Mouse (Mus musculus): Measurements from ENCODE around the gene Olfr701.

Gene Olfr701

DNA sequence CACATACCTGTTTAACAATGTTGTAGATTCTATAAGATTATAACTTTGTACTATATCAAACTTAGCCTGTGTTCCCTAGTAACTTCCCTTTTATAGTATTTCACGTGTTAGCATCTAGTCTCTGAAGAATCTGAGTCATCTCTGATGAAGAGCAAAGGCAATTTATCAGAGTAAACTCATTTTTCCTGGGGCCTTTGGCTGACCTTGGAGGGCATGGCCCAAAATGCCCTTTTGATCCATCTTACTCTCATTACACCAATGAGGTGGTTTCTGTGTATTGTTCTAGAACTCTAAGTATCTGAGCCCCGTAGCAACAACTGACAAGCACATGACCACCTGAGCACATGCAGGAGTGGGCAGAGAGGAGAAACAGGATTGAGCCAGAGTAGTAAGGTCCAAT is at the start of gene Olfr701:
Olfr701 (plus strand) TSS at position 301 of the 400 bp plus-strand sequence.
- DNase-seq (ENCODE audit: low spot score in 2 of 2): no peak

DNA sequence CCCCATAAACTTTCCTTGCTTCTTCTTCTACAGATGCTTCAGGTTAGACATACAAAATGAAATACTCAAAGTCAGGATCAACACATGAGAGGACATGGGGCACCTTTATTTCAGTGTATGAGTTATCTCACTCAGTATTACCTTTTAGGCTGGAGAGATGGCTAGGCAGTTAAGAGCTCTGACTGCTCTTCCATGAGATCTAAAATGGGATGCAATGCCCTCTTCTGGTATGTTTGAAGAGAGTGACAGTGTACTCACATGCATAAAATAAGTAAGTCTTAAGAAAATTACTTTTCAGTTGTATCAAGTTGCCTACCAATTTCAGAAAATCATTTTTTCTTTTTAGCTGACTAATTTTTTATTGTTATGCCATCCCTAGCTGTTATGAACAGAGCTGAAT is 25.6 kb upstream of the Olfr701 start:
- no peak for DNase-seq (ENCODE audit: low spot score in 2 of 2)

DNA sequence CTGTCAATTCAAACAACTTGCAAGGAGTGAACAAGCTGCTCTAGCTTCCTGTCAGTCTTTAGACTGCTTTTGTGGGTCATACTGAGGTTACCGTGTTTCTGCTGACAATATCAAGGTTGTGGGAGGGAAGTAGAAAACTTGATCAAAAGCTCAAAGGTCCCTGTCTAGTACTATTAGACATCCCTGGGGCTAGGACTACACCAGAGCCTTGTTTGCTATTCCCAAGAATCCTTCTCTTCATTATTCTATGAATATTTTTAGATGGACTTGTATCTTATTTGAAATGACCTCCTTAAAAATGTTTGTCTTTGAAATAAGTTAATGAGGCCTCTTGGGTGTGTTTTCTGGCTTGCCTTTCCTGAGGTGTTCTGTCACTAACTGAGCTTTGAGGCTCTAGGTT is 20.8 kb upstream of the Olfr701 start, which contains the start of gene Olfr699:
Olfr699 (minus strand) TSS at position 101 of the 400 bp plus-strand sequence.
- no peak for DNase-seq (ENCODE audit: low spot score in 2 of 2)

DNA sequence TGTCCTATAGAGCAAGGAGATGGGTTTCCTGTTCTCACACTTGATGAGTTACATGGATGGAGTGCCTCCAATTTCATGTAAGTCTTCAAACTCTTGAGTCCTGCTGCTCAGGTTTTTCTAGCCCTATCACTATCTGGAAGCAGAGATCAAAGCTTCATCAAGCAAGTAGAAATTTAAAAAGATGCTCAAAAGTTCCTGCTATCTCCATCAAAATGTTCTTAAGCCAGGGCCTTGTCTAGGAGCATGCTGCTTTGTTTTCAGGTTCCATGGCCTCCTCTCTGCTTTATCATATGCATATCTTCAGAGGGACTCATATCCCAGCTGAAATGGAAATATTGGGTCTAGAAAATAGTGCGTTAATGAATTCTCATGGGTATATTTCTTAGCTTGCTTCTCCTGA is 5.2 kb upstream of the Olfr701 start, which contains the start of gene Olfr700:
Olfr700 (minus strand) TSS at position 101 of the 400 bp plus-strand sequence.
- no peak for DNase-seq (ENCODE audit: low spot score in 2 of 2)

DNA sequence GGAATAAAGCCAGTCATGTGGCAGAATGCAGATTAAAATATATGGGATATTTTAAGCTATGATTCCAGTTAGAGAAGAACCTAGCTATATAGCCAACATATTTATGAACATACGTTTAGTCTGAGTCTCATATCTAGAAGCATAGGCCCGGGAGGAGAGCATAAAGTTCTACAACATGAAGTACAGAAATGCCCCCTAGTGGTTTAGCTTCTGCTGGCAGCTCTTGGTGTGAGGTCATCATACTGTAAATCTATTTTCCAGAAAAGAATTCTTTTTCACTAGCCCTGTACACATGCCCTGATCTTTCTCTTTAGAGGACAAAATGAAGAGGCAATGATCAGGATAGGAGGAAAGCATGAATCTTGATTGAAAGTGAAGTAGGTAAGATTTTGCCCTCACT is 1.8 kb downstream of the Olfr701 start:
- DNase-seq (ENCODE audit: low spot score in 2 of 2): no peak

DNA sequence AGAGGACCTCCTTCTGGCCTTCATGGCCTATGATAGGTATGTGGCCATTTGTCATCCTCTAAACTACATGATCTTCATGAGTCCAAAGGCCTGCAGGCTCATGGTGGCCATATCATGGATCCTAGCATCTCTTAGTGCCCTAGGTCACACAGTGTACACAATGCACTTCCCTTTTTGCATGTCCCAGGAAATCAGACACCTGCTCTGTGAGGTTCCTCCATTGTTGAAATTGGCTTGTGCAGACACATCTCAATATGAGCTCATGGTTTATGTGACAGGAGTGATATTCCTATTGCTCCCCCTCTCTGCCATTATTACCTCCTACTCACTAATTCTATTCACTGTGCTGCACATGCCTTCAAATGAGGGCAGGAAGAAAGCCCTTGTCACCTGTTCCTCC is 4.5 kb downstream of the Olfr701 start:
- DNase-seq (ENCODE audit: low spot score in 2 of 2): no peak

DNA sequence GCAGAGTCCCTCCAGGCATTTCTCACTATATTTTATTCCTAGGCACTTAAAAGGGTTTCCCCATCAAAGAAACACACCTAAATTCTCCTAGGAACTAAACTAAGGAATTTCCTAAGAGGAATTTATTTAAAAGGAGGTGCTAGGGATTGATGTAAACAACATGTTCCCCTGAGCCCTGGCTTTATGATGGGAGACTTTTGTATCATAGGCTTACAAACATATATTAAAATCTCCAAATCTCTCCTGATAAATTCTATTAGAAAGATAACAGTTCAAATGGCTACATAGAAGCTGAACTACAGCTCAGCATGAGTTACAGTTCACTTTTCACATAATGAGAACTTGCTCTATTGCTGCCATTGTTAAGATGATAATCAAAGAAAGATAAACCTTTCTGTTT is 19.9 kb downstream of the Olfr701 start, which contains the start of gene Olfr702:
Olfr702 (minus strand) TSS at position 101 of the 400 bp plus-strand sequence.
- DNase-seq (ENCODE audit: low spot score in 2 of 2): no peak

DNA sequence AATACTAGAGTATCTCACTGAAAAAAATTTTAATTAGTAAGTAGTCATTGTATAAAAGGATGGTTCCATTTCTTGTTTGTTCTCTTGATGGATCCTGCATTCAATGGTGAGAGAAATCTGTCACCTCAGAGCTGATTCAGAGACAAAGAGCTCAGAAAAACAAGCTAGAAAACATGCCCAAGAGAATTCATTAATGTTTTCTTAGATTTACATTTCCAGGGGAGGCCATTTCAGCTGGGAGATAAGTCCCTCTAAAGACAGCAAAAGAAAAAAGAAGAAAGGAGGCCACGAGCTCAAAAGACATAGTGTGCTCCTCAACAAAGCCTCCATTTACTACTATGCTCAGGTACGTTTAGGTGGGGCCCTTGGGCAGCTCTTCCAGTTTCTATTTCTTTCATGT is 29.1 kb downstream of the Olfr701 start, which contains the start of gene Olfr703:
Olfr703 (plus strand) TSS at position 301 of the 400 bp plus-strand sequence.
- no peak for DNase-seq (ENCODE audit: low spot score in 2 of 2)

DNA sequence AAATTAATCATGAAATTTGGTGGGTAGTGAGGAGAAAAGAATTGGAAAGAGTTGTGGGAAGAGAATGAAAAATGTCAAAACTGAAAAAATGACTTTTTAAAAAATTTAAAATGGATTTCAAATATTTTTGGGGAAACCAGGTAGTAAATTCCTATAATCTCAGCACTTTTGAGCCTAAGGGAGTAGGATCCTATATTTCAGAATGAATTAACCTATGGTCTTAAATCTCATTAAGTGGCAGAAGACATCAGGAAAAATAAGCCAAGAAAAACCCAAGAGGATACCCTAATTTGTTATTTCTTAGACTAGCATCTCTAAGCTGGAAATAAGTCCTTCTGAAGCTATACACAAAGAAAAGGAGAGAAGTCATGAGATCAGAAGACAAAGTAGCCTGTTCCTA is 49.0 kb downstream of the Olfr701 start, which contains the start of gene Olfr704:
Olfr704 (plus strand) TSS at position 301 of the 400 bp plus-strand sequence.
- no peak for DNase-seq (ENCODE audit: low spot score in 2 of 2)

Data from spleen, postnatal 4 days (tissue).